Mouse (Mus musculus) ES-Bruce4 (cell line): ENCODE measurements around the gene Tmem88. TPM values are rescaled to one million over a fixed set of nuclear protein-coding genes. Genes with fewer than 3 reads are reported as not detected.
A peak's percentile ranks its signal among the peaks of the same experiment; 100 is the strongest.

Experiments used
- H3K27ac ChIP-seq: 2 replicates; pipeline ENCODE4 v1.5.1; 2012; ENCODE audit warnings: low read length, inconsistent platforms; ENCODE audit not compliant: insufficient read depth
- H3K27me3 ChIP-seq: 2 replicates; pipeline ENCODE4 v1.6.1; 2012; ENCODE audit warnings: mild to moderate bottlenecking, low read length, inconsistent platforms; ENCODE audit not compliant: control insufficient read depth, poor library complexity, insufficient read depth, severe bottlenecking
- H3K36me3 ChIP-seq: 2 replicates; pipeline ENCODE4 v1.6.1; 2012; ENCODE audit warnings: inconsistent platforms, mild to moderate bottlenecking, low read length, moderate library complexity; ENCODE audit not compliant: control insufficient read depth, poor library complexity, insufficient read depth, severe bottlenecking
- H3K4me1 ChIP-seq: one replicate; pipeline ENCODE4 v1.8.1; 2011; ENCODE audit warnings: low read length; ENCODE audit not compliant: control insufficient read depth, insufficient read depth
- H3K4me3 ChIP-seq: 2 replicates; pipeline ENCODE4 v1.5.1; 2011; ENCODE audit warnings: low read depth, mild to moderate bottlenecking, low read length
- H3K9ac ChIP-seq: 2 replicates; pipeline ENCODE4 v1.6.1; 2012; ENCODE audit warnings: low read depth, mild to moderate bottlenecking, inconsistent platforms; ENCODE audit not compliant: poor library complexity, severe bottlenecking
- H3K9me3 ChIP-seq: replicated peaks from 2 replicates; pipeline ENCODE4 v1.6.1; 2012; ENCODE audit warnings: mild to moderate bottlenecking, low read length, inconsistent platforms; ENCODE audit not compliant: control insufficient read depth, poor library complexity, insufficient read depth, severe bottlenecking
- CTCF ChIP-seq: IDR thresholded peaks from one replicate; pipeline ENCODE4 v1.8.1; 2011; ENCODE audit warnings: low read depth, low read length
- EP300 ChIP-seq: IDR thresholded peaks from 2 replicates; pipeline ENCODE4 v1.6.1; 2011; ENCODE audit warnings: low read depth, low read length; ENCODE audit not compliant: insufficient read depth
- POLR2A ChIP-seq: IDR thresholded peaks from one replicate; pipeline ENCODE4 v1.8.1; 2011; ENCODE audit warnings: low read length; ENCODE audit not compliant: insufficient read depth
- polyA plus RNA-seq: library from polyadenylated mRNA; stranded (reverse); fragments of >200 nt; gene quantifications from 2 replicates; pipeline ENCODE4 v1.2.4, GENCODE M21; 2011; ENCODE audit warnings: low read depth; ENCODE audit not compliant: missing spikeins, insufficient read depth, insufficient read length

Tmem88 gene
- polyA plus RNA-seq, 1 experiment, result 15.7 TPM

GRCm38 (mm10) chr11:69379600-69379999, 18.4 kb downstream of the Tmem88 start:
- Histone ChIP-seq H3K27ac (no peak overlapping the region), H3K36me3 (no peaks in the 10 kb centered on the region)

GRCm38 (mm10) chr11:69377766-69378165, 20.3 kb downstream of the Tmem88 start:
- H3K9me3 ChIP-seq, result no peaks in the 10 kb centered on the region
- H3K27me3 ChIP-seq, result no peaks in the 10 kb centered on the region; the same call in 1 of the 2 replicates
- H3K9ac ChIP-seq, result no peak overlapping the region
- no peaks in the 10 kb centered on the region for H3K4me1 ChIP-seq
- no peak overlapping the region for H3K4me3 ChIP-seq
- H3K27ac ChIP-seq, result no peak overlapping the region
- H3K36me3 ChIP-seq, result no peaks in the 10 kb centered on the region
- TF ChIP-seq POLR2A (no peak), CTCF (no peak), EP300 (no peak)

More at GRCm38 (mm10) chr11:69379600-69379999, 18.4 kb downstream of the Tmem88 start:
- H3K4me1 ChIP-seq, result no peaks in the 10 kb centered on the region
- no peaks in the 10 kb centered on the region for H3K9me3 ChIP-seq
- TF ChIP-seq EP300, result no peak
- no peak for TF ChIP-seq POLR2A
- TF ChIP-seq CTCF, result no peak
- no peak overlapping the region for H3K4me3 ChIP-seq
- no peaks in the 10 kb centered on the region for H3K27me3 ChIP-seq
- H3K9ac ChIP-seq, result no peak overlapping the region

- H3K27me3 ChIP-seq, result no peaks in the 10 kb centered on the region; the same call in 1 of the 2 replicates
- TF ChIP-seq EP300 (no peak), CTCF (no peak), POLR2A (no peak)
- H3K9me3 ChIP-seq, result no peaks in the 10 kb centered on the region
- H3K9ac ChIP-seq, result no peak overlapping the region
- H3K36me3 ChIP-seq, result no peaks in the 10 kb centered on the region
- no peaks in the 10 kb centered on the region for H3K4me1 ChIP-seq
- no peak overlapping the region for H3K4me3 ChIP-seq
- no peak overlapping the region for H3K27ac ChIP-seq
Measured at GRCm38 (mm10) chr11:69375646-69376045, 22.4 kb downstream of the Tmem88 start.

- H3K27ac ChIP-seq, result no peak overlapping the region
- TF ChIP-seq CTCF, result no peak
- no peak for TF ChIP-seq POLR2A
- no peak for TF ChIP-seq EP300
- H3K36me3 ChIP-seq, result no peaks in the 10 kb centered on the region
- H3K27me3 ChIP-seq, result peaks cover 8% of the 10 kb centered on the region
- peak overlapping the region; percentile 65 for H3K4me3 ChIP-seq
- no peaks in the 10 kb centered on the region for H3K9me3 ChIP-seq
- no peak overlapping the region for H3K9ac ChIP-seq
- H3K4me1 ChIP-seq, result no peaks in the 10 kb centered on the region
Measured at GRCm38 (mm10) chr11:69373223-69373965, 24.6 kb downstream of the Tmem88 start.

GRCm38 (mm10) chr11:69372780-69373170, 25.3 kb downstream of the Tmem88 start:
- H3K27ac ChIP-seq, result no peak overlapping the region
- no peaks in the 10 kb centered on the region for H3K36me3 ChIP-seq
- H3K4me3 ChIP-seq, result no peak overlapping the region
- no peaks in the 10 kb centered on the region for H3K4me1 ChIP-seq
- H3K9me3 ChIP-seq, result no peaks in the 10 kb centered on the region
- no peak overlapping the region for H3K9ac ChIP-seq
- H3K27me3 ChIP-seq, result peaks cover 11% of the 10 kb centered on the region
- TF ChIP-seq CTCF, result no peak
- no peak for TF ChIP-seq EP300
- no peak for TF ChIP-seq POLR2A

- H3K9ac ChIP-seq, result no peak overlapping the region
- TF ChIP-seq POLR2A, result no peak
- no peak for TF ChIP-seq CTCF
- TF ChIP-seq EP300, result no peak
Measured at GRCm38 (mm10) chr11:69372056-69372779, 25.8 kb downstream of the Tmem88 start.

More at GRCm38 (mm10) chr11:69372056-69372779, 25.8 kb downstream of the Tmem88 start:
- Histone ChIP-seq H3K27me3 (peaks cover 14% of the 10 kb centered on the region), H3K4me1 (no peaks in the 10 kb centered on the region), H3K36me3 (no peaks in the 10 kb centered on the region), H3K27ac (no peak overlapping the region), H3K4me3 (no peak overlapping the region), H3K9me3 (no peaks in the 10 kb centered on the region)
